Mouse (Mus musculus) natural killer cell, adult 2 months (primary cell): ENCODE measurements at regions not wholly inside any gene's neighbourhood (a gene's known extent, or its start where the extent isn't known, plus 50 kb on each side); places are given as distances from the start of the nearest gene placed in this dataset.

ENCODE experiments used
- DNase-seq, 2 experiments: peaks; one replicate each; pipeline ENCODE4 v3.0.0; 2022; ENCODE audit warnings: low spot score in 2 of 2

DNA sequence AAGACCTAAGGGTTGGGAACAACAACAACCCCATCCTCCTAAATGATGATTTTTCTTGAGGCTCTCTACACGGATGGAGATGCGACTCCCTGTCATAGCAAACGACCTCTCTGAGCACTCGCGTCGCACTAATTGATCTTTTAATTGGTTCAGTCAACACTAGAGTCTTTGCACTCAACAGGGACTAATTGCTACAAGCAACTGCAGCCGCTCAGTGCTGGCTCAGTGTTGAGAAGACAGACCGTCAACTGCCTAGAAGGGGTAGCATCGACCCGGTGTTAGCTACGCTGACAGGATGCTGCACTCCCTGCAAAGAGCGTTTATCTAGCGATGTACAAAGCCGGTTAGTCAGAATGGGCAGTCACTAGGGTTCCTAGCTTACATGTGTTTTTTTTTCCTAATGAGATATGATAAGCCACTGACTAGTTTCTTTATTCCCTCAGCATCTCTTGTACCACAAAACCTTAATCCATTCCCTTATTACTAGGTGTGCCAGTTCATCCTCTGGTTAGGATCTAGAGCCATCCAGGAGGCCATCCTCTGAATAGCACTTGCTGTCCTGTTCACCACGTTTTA is 314.7 kb upstream of the Runx1 start:
- DNase-seq: no peak

DNA sequence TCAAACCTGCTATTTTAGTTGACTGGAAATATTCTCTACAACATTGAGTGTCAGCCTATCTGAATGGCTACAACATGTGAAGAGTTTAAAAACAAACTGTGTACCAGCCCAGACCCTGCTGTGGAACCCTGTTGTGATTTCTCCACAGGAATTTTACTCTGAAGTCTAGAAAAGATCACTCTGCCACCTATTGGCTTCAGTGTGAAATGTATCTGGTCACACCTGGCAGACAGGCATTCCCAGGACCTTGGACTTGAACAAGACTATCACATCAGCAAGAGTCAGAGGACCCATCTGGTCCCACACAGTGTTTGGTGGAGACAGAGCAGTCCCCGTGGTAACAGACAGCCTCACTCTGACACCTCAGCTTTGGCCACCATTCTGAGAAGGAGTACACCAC is 311.3 kb upstream of the Runx1 start:
- DNase-seq: no peak

DNA sequence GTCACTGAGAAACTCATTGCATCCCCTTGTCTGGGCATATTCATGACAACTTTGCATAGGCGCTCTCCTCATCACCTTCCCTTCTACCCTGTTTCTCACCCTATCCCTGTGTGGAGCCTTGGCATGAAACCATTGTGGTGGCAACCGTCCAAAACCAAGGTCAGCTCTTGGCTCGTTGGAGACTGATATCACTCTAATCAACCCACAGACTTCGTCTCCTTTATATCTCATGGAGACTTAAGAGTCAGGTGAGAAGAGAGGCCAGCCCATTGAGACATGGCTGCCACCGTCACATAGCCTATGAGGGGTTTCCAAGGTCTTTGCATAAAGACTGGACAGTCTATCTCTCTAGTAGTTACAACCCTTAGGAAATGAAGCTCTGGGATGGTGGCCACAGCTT is 305.5 kb upstream of the Runx1 start:
- DNase-seq: no peak

DNA sequence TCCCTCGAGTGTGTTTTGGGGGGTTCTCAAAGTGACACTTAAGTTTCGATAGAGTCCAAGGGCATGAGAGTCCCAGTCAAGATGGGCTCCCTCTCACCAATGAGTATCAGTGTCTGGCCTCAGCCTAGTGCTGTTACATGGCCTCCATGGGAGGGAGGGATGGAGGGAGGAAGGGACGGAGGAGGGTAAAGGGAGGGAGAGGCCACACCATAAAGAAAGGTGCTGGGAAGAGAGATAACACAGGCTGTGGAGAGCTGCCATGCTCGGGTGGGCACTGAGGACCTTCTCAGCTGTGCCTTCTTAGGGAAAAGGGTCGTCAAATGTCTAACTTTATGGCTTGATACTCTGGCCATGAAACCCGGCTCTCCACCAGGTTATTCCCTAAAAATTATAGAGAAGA is 304.7 kb upstream of the Runx1 start:
- DNase-seq: no peak

DNA sequence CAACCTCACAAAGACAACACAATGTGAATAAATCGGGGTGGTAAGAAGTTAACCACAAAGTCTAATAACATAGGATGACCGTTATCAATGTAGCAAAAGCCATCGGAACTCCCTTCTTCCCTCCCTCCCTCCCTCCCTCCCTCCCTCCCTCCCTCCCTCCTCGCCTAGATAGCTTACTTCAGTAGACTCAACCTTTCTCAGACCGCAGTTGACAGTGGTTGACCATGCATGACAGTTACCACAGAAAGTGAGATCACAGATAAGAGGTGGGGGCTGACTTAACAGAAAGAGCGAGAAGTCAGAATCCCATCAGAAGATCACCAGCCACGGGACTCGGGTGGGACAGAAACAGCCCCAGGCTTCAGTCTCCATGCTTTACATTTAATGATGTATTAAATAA is 297.8 kb upstream of the Runx1 start:
- DNase-seq: peak; percentile 12 to 25

DNA sequence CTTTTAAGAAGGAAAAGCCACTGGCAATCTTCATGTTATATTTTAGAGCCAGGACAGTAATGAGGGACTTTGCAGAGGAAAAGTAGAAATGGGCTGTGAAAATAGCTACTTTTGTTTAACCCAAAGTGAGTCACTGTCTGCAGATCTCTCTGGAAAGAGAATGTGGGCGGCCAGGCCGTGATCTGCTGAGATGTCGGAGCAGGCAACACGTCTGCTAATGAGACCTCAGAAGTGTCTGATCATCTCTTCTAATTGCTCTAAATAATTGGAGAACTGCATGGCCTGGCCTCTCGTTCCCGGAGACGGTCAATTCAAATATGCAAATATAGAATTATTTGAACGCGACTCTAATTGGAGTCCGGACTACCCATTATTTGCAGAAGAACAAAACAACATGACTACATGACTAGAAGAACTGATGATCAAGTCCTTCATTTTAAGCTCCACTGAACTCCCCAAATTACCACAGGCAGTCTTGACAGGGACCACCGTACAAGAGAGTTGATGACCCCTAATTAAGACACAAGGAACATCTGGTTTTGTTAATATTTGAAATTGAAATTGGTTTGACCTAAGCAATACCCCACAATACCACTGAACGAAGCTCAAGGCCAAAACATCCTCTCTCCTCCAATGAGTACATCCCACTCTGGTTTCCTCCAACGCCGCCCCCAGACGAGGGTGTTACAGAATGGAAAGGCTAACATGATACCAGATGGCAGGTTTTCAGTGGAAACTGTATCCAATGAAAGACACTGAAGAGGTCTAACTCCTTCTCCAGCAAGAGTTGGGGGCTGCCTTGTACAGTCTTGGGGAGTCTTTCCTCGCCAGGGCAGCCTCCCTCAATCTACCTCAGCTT is 290.4 kb upstream of the Runx1 start:
- DNase-seq: no peak

DNA sequence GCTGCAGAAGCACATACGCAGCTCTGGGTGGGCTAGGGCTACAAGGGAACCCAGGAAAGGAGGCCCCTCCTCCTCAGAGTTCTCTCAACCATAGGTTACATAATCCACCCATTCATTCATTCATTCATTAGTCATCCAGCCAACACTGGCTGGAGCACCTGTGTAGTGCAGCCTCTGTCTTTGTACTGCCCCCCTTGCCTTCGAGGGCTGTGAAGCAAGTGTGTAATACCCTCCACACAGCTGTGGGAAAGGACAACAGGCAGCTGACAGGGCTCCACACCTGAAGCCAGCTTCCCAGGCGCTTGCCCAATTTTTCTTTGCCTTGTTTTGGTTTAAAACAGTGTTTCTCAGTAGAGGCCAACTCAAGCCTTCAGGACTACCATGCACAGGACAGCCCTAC is 285.0 kb upstream of the Runx1 start:
- no peak for DNase-seq

DNA sequence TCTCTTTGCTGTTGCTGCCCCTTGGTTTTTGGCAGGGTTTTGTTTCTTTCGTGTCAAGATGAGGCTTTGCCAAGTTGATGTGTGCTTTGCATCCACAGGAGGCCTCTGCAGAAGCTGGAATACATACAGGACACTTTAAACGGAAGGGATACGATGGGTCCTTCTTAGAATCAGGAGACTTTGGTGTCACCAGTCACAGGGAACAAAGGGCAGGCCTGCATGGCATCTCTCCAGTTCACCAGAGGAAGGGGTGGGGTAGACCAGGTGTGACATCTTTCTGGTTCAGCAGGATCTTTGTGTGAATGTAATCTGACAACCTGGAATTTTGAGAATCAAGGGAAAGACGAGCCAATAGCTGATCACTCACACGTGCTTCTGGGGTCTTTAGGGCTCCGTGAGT is 284.5 kb upstream of the Runx1 start:
- no peak for DNase-seq

DNA sequence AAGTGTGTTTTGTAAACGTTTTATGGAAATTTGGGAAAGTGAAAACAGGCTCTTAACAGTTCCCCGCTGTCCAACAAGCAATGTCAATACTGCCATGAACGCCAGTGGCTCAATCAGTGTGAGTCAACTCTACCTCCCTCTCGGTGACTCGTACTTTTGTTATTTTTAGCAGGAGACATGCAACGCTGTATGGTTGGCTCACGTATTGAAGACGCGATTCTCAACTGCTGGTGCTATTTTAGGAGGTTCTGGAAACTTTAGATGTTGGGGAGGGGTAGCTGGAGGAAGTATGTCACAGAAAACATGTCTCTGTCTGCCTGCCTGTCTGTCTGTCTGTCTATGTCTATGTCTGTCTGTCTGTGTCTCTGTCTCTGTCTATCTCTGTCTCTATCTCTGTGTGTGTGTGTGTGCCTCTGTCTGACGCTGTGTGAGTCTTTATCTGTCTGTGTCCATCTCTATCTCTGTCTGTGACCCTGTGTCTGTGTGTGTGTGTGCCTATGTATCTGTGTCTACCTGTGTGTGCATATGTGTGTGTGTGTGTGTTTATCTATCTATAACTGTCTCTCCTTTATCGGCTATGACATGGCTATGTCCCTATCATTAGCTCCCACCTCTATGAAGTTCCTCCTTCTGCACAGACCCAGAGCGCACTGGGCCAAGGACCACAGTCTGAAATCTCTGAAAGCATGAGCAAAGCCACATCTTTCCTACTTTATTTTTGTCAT is 283.9 kb upstream of the Runx1 start:
- DNase-seq: no peak

DNA sequence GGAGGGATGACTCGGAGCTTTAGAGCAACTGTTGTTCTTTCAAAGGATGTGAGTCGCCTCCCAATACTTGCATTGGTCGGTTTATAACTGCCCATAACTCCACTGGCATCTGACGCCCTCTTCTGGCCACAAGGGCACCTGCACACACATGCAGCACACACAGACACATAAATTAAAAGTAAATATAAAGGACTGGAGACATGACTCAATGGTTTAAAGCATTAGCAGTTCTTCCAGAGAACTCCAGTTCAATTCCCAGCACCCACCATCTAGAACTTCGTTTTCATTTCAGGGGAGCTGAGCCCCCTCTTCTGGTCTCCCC is 281.5 kb upstream of the Runx1 start:
- DNase-seq: no peak

DNA sequence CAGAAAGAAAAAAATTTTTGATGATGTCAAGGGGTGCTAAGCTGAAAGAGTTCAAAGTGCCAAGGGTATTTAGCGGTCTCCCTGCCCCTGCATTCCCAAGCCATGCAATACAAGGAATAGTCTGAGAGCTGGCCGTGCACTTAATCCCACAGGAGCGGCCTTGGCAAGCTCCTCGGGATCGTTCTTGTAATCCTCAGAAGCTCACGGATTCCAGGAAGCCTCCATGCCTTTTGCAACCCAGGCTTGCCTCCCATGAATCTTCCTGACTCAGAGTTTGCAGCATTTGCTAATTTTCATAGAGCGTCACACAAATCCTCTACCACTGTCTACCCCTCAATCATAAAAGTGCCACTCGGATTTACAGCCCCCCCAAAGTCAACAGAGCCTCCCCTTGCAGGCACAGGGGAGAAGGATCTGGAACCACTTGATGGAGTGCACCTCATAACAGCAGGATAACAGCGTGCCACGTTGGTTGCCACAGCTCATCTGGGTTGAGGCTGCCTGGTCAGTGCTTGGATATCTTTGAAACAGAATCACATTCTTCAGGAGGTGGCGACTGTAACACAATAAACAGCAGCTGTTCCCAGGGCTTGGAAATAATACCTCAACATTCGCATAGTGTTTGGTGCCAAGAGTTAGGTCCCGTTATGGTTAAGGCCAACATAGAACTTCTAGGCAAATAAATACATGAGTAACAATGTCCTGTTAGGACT is 281.0 kb upstream of the Runx1 start:
- no peak for DNase-seq

DNA sequence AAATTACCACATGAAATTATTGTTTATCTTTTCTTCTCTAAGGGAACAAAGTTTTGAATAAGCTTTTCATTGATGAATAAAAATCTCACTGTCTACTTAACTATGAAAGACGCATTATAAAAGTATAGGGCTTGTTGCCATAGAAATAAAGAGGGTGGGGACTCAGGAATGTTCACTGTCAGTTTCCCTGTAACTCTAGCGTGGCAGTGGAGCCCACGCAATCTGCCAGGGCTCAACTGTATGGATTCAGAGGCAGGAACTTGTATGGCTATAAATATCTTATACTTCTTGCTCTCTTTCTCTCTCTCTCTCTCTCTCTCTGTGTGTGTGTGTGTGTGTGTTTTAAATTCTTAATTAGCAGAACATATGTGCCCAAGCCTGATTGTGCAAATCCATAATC is 276.2 kb upstream of the Runx1 start:
- DNase-seq: no peak

DNA sequence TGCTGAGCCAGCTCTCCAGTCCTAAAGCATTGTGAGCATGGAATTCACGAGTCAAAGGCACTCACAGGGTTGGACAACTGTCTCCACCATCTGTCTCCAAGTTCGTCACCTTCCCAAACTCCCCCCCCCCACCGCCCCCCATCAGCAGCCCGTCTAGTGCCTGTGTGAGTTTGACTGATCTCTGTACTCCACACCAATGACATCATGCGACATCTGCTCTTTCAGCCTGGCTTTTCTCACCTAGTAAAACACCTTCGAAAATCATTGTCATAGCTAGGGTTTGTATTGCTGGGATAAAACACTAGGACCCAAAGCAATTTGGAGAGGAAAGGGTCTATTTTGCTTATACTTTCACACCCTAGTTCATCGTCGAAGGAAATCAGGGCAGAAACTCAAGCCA is 272.1 kb upstream of the Runx1 start:
- DNase-seq: no peak

DNA sequence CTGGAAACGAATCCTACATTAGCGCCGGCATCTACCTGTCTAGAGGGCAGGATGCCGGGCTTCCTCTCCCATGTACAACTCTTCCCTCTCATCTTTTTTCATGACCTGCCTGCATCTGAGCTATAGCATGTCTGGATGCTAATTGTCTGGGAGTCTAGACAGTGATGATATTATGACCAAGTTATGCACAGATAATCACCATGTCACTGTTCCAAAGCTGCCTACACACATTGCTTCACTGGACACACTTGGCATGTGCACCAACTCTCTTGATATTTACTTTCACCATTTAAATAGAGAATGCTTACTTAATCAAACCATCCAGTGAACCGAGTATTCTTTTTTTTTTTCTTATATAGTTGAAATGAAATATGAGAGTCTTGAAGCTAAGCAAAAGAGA is 270.2 kb upstream of the Runx1 start:
- DNase-seq: no peak

DNA sequence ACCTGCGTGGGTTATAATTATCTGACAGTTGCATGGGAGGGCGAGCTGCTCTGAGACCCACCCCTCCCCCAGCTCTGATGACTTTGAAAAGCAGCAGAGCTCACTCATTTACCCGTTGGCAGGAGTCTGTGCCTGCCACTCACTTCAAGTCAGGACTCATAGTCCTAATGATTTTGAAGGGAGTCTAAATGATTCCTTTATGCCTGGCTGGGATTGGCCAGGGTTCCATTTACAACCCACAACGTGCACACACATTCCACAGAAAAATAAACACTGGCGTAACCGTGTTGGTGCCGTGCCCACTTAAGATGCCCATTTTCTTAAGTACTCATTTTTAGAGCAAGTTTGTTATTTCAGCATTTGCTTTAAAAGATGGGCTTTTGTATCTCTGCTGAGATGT is 266.8 kb upstream of the Runx1 start:
- DNase-seq: no peak

DNA sequence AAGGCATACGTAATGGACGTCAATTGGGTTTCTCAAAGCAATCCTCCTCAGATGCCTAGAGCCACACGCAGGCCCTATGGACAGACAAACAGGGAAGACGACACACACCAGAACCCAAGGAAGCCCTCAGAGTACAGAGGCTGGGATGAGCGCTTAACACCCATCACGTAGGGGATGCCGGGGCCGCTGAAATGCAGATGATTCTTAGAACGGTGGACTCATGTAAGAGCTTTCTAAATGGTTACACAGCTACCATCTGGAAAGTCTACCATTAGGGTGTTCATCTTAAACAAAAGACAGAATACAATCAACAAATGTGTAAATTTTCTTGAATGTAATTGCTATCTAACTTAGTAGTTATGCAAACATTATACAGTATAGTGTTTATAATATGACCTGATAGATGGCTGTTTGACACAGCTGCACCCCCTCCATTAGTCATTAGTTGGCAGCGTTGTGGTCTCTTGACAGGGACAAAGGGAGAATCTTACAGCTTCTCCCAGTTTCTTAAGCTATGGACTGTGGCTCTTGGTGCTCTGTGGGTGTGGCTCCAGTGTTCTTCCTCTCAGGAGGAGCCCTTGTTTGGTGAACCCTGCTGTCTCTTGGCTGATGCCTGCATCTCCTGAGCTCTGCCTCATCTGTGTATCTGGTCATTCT is 259.4 kb upstream of the Runx1 start:
- DNase-seq: no peak

DNA sequence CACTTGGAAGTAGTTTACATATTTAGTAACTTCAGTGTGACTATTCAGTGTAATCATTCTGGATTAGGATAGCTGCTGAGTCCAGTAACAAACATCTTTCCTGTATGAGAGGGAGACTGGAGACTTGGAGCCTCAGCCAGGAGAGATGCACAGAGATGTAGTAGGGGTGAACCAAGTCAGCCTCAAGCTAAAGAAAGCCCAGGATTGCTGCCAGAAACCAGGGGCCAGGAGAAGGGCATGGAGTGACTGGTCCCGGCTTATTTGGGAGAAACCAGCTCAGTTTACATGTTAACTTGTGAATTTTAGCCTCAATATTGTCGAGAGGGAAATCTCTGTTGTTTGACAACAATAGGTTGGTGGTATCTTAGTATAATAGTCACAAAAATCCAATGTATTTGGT is 257.8 kb upstream of the Runx1 start:
- DNase-seq: no peak

DNA sequence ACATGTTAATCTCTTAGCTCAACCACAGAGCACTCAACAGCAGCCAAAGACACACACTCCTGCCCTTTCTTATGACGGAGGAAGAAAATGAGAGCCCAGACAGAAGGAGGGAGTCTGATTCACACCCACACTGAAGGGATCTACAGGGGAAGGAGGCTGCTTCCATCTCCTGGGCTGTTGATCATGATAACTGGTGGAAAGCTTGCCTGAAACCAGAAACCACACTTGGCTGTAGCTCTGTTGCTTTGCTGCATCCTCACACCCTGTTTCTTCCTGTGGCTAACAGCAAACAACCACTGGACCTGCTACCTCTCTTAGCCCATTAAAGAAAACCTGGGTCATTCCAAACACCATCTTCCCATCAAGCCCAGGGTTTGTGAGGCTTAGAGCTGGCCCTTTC is 257.2 kb upstream of the Runx1 start:
- DNase-seq: no peak

DNA sequence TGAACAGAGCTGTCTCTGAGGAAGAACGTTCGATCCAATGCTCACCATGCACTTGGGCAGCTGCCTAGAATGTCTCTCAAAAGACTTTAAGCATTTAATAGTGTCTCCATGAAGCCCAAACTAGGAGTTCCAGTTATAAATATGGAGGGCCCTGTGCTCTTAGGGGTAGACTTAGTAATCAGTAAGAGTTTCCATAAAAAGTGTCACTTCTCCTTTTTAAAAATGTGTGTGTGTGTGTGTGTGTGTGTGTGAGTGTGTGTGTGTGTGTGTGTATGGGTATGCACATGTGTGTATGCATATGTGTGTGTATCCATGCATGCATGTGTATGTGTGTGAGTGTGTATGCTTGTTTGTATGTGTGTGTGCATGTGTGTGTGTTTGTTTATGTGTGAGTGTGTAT is 255.6 kb upstream of the Runx1 start:
- DNase-seq: no peak

DNA sequence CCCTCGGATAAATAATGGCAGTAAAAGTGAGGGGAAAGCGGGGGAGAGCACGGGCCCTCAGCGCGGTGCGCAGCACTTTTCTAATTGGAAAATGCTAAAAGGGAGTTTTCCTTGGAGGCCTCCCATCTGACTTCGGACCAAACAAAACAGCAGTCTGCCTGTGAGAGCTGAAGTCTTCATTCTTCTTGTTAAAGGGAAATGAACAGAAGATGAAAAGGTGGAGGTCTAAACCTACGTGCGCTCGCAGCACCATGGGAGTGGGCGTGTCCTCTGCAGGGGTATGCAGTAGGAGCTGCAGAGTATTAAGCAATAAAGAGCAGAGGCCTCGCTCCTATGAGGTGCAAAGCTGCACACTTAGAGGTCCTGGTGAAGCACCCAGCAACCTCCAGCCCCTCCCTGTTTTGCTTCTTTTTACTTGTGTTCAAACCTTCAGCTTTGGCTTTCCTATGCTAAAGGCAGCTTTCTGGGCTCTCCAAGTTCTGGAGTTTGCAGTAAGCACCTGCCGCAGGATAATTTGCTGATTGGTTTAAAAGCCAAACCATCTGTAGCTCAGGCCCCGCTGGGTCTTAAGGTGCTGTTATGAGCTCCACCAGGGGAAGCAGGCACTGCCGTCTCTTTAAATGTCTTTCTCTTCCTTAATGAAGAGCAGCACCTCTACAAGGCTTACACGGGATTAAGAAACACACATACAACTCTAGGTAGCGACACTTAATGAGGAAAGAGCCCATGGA is 253.9 kb upstream of the Runx1 start:
- no peak for DNase-seq

DNA sequence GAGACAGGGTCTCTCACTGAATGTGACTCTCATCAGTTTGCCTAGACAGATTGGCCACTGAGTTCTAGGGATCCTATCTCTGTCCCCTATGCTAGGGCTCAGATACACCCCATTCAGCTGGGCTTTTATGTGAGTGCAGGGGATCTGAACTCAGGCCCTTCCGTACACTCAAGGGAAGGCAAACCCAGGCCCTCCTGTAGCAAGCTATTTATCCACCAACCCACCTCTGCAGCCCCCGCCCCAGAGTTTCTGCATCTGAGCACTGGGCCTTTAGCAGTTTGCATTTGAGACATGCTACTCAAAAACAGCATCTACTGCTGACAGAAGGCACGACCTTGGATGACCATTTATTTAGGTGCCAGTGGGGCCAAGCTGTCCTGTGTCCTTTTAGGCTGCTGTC is 253.0 kb upstream of the Runx1 start:
- no peak for DNase-seq
